Mouse (Mus musculus) mesoderm, embryonic 11.5 days (tissue): Measurements from ENCODE around the gene BC028528.
A peak's percentile ranks its signal among the peaks of the same experiment; 100 is the strongest.
"Not testable (repeated sequence)": the region's sequence is repeated elsewhere in the genome, so short reads cannot be mapped to it uniquely, and the experiment has no call there.

Experiments used
- DNase-seq: peaks from one replicate; pipeline ENCODE4 v3.0.0-alpha.2; 2012; ENCODE audit warnings: low read depth, low spot score

The BC028528 gene

GRCm38 (mm10) chr3:95879063-95879462, 12.7 kb downstream of the BC028528 start:
- DNase-seq: no peak

GRCm38 (mm10) chr3:95872048-95872447, 19.8 kb downstream of the BC028528 start:
- no peak for DNase-seq

- peak; percentile 89 for DNase-seq
Measured at GRCm38 (mm10) chr3:95871392-95871867, 20.4 kb downstream of the BC028528 start, which contains the start of gene Mrps21. Gene Mrps21 (minus strand): TSS chr3:95871519.

GRCm38 (mm10) chr3:95870976-95871375, 20.8 kb downstream of the BC028528 start:
- no peak for DNase-seq

GRCm38 (mm10) chr3:95867408-95867807, 24.4 kb downstream of the BC028528 start:
- DNase-seq: no peak

- DNase-seq: no peak
Measured at GRCm38 (mm10) chr3:95866071-95866470, 25.7 kb downstream of the BC028528 start.

- no peak for DNase-seq
Measured at GRCm38 (mm10) chr3:95865571-95865970, 26.2 kb downstream of the BC028528 start.

- DNase-seq: no peak
Measured at GRCm38 (mm10) chr3:95865050-95865449, 26.8 kb downstream of the BC028528 start.

- no peak for DNase-seq
Measured at GRCm38 (mm10) chr3:95863578-95863977, 28.2 kb downstream of the BC028528 start.

- peak; percentile 88 for DNase-seq
Measured at GRCm38 (mm10) chr3:95861796-95862195, 30.0 kb downstream of the BC028528 start.

GRCm38 (mm10) chr3:95861216-95861615, 30.6 kb downstream of the BC028528 start:
- peak; percentile 22 for DNase-seq

- DNase-seq: no peak
Measured at GRCm38 (mm10) chr3:95860323-95860722, 31.5 kb downstream of the BC028528 start.

- DNase-seq: not testable (repeated sequence)
Measured at GRCm38 (mm10) chr3:95858278-95858677, 33.5 kb downstream of the BC028528 start.

GRCm38 (mm10) chr3:95857050-95857449, 34.8 kb downstream of the BC028528 start:
- DNase-seq: not testable (repeated sequence)

- DNase-seq: no peak
Measured at GRCm38 (mm10) chr3:95856115-95856514, 35.7 kb downstream of the BC028528 start.

GRCm38 (mm10) chr3:95855502-95856089, 36.2 kb downstream of the BC028528 start, which contains the start of gene Prpf3:
Gene Prpf3 (minus strand): TSS chr3:95855885.
- peak; percentile 94 for DNase-seq

GRCm38 (mm10) chr3:95851317-95851716, 40.5 kb downstream of the BC028528 start:
- no peak for DNase-seq

GRCm38 (mm10) chr3:95850611-95851010, 41.2 kb downstream of the BC028528 start:
- no peak for DNase-seq

GRCm38 (mm10) chr3:95842503-95843214, 49.1 kb downstream of the BC028528 start:
- no peak for DNase-seq

- no peak for DNase-seq
Measured at GRCm38 (mm10) chr3:95839250-95839649, 52.6 kb downstream of the BC028528 start.
